Mouse (Mus musculus) ES-Bruce4 (cell line): ENCODE measurements around the gene Krtap1-3. TPM values are rescaled to one million over a fixed set of nuclear protein-coding genes. Genes with fewer than 3 reads are reported as not detected.

Experiments used
- H3K27ac ChIP-seq: 2 replicates; pipeline ENCODE4 v1.5.1; 2012; ENCODE audit warnings: low read length, inconsistent platforms; ENCODE audit not compliant: insufficient read depth
- H3K27me3 ChIP-seq: 2 replicates; pipeline ENCODE4 v1.6.1; 2012; ENCODE audit warnings: mild to moderate bottlenecking, low read length, inconsistent platforms; ENCODE audit not compliant: control insufficient read depth, poor library complexity, insufficient read depth, severe bottlenecking
- H3K36me3 ChIP-seq: 2 replicates; pipeline ENCODE4 v1.6.1; 2012; ENCODE audit warnings: inconsistent platforms, mild to moderate bottlenecking, low read length, moderate library complexity; ENCODE audit not compliant: control insufficient read depth, poor library complexity, insufficient read depth, severe bottlenecking
- H3K4me1 ChIP-seq: one replicate; pipeline ENCODE4 v1.8.1; 2011; ENCODE audit warnings: low read length; ENCODE audit not compliant: control insufficient read depth, insufficient read depth
- H3K4me3 ChIP-seq: 2 replicates; pipeline ENCODE4 v1.5.1; 2011; ENCODE audit warnings: low read depth, mild to moderate bottlenecking, low read length
- H3K9ac ChIP-seq: 2 replicates; pipeline ENCODE4 v1.6.1; 2012; ENCODE audit warnings: low read depth, mild to moderate bottlenecking, inconsistent platforms; ENCODE audit not compliant: poor library complexity, severe bottlenecking
- H3K9me3 ChIP-seq: replicated peaks from 2 replicates; pipeline ENCODE4 v1.6.1; 2012; ENCODE audit warnings: mild to moderate bottlenecking, low read length, inconsistent platforms; ENCODE audit not compliant: control insufficient read depth, poor library complexity, insufficient read depth, severe bottlenecking
- CTCF ChIP-seq: IDR thresholded peaks from one replicate; pipeline ENCODE4 v1.8.1; 2011; ENCODE audit warnings: low read depth, low read length
- EP300 ChIP-seq: IDR thresholded peaks from 2 replicates; pipeline ENCODE4 v1.6.1; 2011; ENCODE audit warnings: low read depth, low read length; ENCODE audit not compliant: insufficient read depth
- POLR2A ChIP-seq: IDR thresholded peaks from one replicate; pipeline ENCODE4 v1.8.1; 2011; ENCODE audit warnings: low read length; ENCODE audit not compliant: insufficient read depth
- polyA plus RNA-seq: library from polyadenylated mRNA; stranded (reverse); fragments of >200 nt; gene quantifications from 2 replicates; pipeline ENCODE4 v1.2.4, GENCODE M21; 2011; ENCODE audit warnings: low read depth; ENCODE audit not compliant: missing spikeins, insufficient read depth, insufficient read length

Krtap1-3 gene
- polyA plus RNA-seq, 1 experiment: not detected

DNA sequence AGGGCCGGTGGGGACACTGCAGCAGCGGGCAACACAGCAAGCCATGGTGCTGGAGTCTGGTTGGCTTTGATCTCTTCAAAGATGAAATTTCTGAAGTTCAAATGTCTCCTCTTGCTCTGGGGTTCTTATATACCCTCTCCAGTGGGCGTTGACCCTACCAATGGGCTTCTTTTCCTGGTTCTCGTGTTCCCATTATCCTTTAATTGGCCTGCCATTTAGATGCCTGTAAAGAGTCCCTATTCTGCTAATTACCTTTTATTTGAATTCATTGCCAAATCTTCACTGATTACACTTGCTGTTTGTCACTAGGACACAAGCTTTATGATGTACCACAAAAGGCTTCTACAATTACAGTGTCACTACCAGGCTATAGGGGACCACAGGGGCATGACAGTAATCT, 40.4 kb downstream of the Krtap1-3 start, which contains the start of gene Krtap3-3:
Gene Krtap3-3, minus strand, starts transcription at position 101 of the 400 bp plus-strand sequence.
- no peak within 1 kb of the TSS for H3K4me3 ChIP-seq
- no peaks in the 10 kb centered on the region for H3K27me3 ChIP-seq
- no peak within 1 kb of the TSS for H3K9ac ChIP-seq
- no peaks in the 10 kb centered on the region for H3K9me3 ChIP-seq
- H3K36me3 ChIP-seq: no peaks in the 10 kb centered on the region
- H3K27ac ChIP-seq: no peak within 1 kb of the TSS
- no peak for TF ChIP-seq EP300
- TF ChIP-seq POLR2A: no peak
- TF ChIP-seq CTCF: no peak
- no peaks in the 10 kb centered on the region for H3K4me1 ChIP-seq

DNA sequence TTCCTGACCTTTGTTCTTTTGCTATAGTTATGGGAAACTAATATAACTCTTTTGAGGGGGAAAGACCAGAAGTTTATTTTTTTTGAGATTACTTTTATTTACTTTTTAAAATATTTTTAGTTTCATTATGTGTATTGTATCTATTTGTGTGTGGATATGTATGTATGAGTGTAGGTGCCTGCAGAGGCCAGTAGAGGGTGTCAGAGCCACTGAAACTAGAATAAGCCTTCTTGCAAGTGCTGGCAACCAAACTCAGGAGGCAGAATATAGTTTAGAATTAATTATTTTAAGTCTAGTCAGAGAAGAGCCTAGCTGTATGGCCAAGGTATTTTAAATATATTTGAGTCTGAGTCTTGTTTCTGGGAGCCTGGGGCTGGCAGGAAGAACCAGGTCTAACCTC, 43.2 kb downstream of the Krtap1-3 start:
- TF ChIP-seq POLR2A (no peak), EP300 (no peak), CTCF (no peak)
- Histone ChIP-seq H3K9ac (no peak overlapping the region), H3K36me3 (no peaks in the 10 kb centered on the region), H3K9me3 (no peaks in the 10 kb centered on the region), H3K4me3 (no peak overlapping the region), H3K27ac (no peak overlapping the region), H3K4me1 (no peaks in the 10 kb centered on the region), H3K27me3 (no peaks in the 10 kb centered on the region)

Other genes with a start within 250 kb of the Krtap1-3 start
- not detected in 2 replicates for gene Krt27, start 240.2 kb downstream of the Krtap1-3 start, polyA plus RNA-seq
- not detected in 2 replicates for gene Krt28, start 216.4 kb downstream of the Krtap1-3 start, polyA plus RNA-seq
- gene Krt10, start 202.0 kb downstream of the Krtap1-3 start, polyA plus RNA-seq: 4.1 and 7.1 TPM in 2 replicates
- gene Krt12, start 169.1 kb downstream of the Krtap1-3 start, polyA plus RNA-seq: not detected in 2 replicates
- gene Krt20, start 153.2 kb downstream of the Krtap1-3 start, polyA plus RNA-seq: 1.7 and 2.2 TPM in 2 replicates
- gene Krt23, start 98.2 kb downstream of the Krtap1-3 start, polyA plus RNA-seq: not detected in 2 replicates
- not detected in 2 replicates for gene Krt39, start 70.0 kb downstream of the Krtap1-3 start, polyA plus RNA-seq
- not detected in 2 replicates for gene Krt40, start 48.2 kb downstream of the Krtap1-3 start, polyA plus RNA-seq
- not detected in 2 replicates for gene Krtap3-3, start 40.5 kb downstream of the Krtap1-3 start, polyA plus RNA-seq
- gene Krtap3-2, start 34.5 kb downstream of the Krtap1-3 start, polyA plus RNA-seq: not detected in 2 replicates
- not detected in 2 replicates for gene Gm11939, start 31.9 kb downstream of the Krtap1-3 start, polyA plus RNA-seq
- not detected in 2 replicates for gene Krtap3-1, start 24.7 kb downstream of the Krtap1-3 start, polyA plus RNA-seq
- gene Krtap1-5, start 10.3 kb downstream of the Krtap1-3 start, polyA plus RNA-seq: not detected in 2 replicates
- not detected in 2 replicates for gene Krtap1-4, start 7.7 kb downstream of the Krtap1-3 start, polyA plus RNA-seq
- not detected in 2 replicates for gene Krtap9-3, start 6.8 kb upstream of the Krtap1-3 start, polyA plus RNA-seq
- gene Gm11938, start 12.0 kb upstream of the Krtap1-3 start, polyA plus RNA-seq: not detected in 2 replicates
- gene Gm11937, start 18.9 kb upstream of the Krtap1-3 start, polyA plus RNA-seq: not detected in 2 replicates
- not detected in 2 replicates for gene Krtap2-4, start 23.5 kb upstream of the Krtap1-3 start, polyA plus RNA-seq
- not detected in 2 replicates for gene Gm11562, start 29.1 kb upstream of the Krtap1-3 start, polyA plus RNA-seq
- not detected in 2 replicates for gene Krtap4-1, start 36.9 kb upstream of the Krtap1-3 start, polyA plus RNA-seq
- gene Krtap4-2, start 43.7 kb upstream of the Krtap1-3 start, polyA plus RNA-seq: not detected in 2 replicates
- gene Krtap4-7, start 52.8 kb upstream of the Krtap1-3 start, polyA plus RNA-seq: not detected in 2 replicates
- gene Gm11555, start 58.9 kb upstream of the Krtap1-3 start, polyA plus RNA-seq: not detected in 2 replicates
- gene Gm11563, start 67.6 kb upstream of the Krtap1-3 start, polyA plus RNA-seq: not detected in 2 replicates
- gene Krtap4-6, start 74.6 kb upstream of the Krtap1-3 start, polyA plus RNA-seq: not detected in 2 replicates
- gene Gm14190, start 99.4 kb upstream of the Krtap1-3 start, polyA plus RNA-seq: not detected in 2 replicates
- not detected in 2 replicates for gene Gm14180, start 143.0 kb upstream of the Krtap1-3 start, polyA plus RNA-seq
- not detected in 2 replicates for gene Gm11595, start 181.6 kb upstream of the Krtap1-3 start, polyA plus RNA-seq
- not detected in 2 replicates for gene Krtap4-8, start 189.4 kb upstream of the Krtap1-3 start, polyA plus RNA-seq
- gene Krtap4-9, start 193.9 kb upstream of the Krtap1-3 start, polyA plus RNA-seq: not detected in 2 replicates
- not detected in 2 replicates for gene Gm11596, start 202.1 kb upstream of the Krtap1-3 start, polyA plus RNA-seq
- gene Gm11569, start 207.6 kb upstream of the Krtap1-3 start, polyA plus RNA-seq: not detected in 2 replicates
- gene Gm11554, start 213.1 kb upstream of the Krtap1-3 start, polyA plus RNA-seq: not detected in 2 replicates
- not detected in 2 replicates for gene Krtap4-13, start 218.6 kb upstream of the Krtap1-3 start, polyA plus RNA-seq
- gene Gm11564, start 224.3 kb upstream of the Krtap1-3 start, polyA plus RNA-seq: not detected in 2 replicates
- gene 2300003K06Rik, start 246.7 kb upstream of the Krtap1-3 start, polyA plus RNA-seq: not detected in 2 replicates